Mouse (Mus musculus): ENCODE measurements around the gene Krtap3-1.

- TF ChIP-seq CTCF (IDR thresholded peaks at IDR 0.05; ENCODE audit: borderline replicate concordance, insufficient read depth, low read depth, low read length): no peak
- TF ChIP-seq POLR2A (IDR thresholded peaks at IDR 0.05; ENCODE audit: borderline replicate concordance, insufficient read depth, low read length): no peak
Observed at GRCm38 (mm10) chr11:99556753-99557152, 9.7 kb downstream of the Krtap3-1 start, which contains the start of gene Krtap3-2.

All from cerebellum, adult 2 months (tissue).